In the genomic region with DNA sequence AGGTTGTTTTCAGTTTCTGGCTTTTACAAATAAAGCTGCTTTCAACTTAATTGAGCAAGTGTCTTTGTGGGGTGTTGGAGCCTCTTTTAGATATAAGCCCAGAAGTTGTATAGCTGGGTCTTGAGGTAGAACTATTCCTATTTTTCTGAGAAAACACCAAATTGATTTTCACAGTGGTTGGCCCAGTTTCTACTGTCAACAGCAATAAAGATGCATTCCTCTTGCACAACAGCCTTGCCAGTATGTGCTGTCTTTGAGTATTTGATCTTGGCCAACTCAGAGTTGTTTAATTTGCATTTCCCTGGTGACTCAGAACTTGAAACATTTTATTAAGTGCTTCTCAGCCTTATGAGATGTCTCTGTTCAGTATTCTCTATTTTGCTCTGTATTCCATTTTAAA, we compare ENCODE assay signal across 23 mouse cellular contexts. TPM values are rescaled to one million over a fixed set of nuclear protein-coding genes. Genes with fewer than 3 reads are reported as not detected.
"Had no signal": no experiment of that assay in that cellular context is flagged by ENCODE, and none has a peak within 500 bp of the region (broad histone marks: within the 10 kb centered on the region; RNA-seq: fewer than 3 reads in every experiment).

No protein-coding gene starts in this region.

- H3K4me3 ChIP-seq: liver, embryonic 15.5 days; lung, embryonic 15.5 days; megakaryocyte, embryonic 14.5 days; midbrain, embryonic 12.5 days; neural tube, embryonic 12.5 days had no signal

- H3K4me2 ChIP-seq: liver, embryonic 15.5 days; lung, embryonic 15.5 days; midbrain, embryonic 12.5 days; neural tube, embryonic 12.5 days had no signal

- H3K9me3 ChIP-seq: liver, embryonic 15.5 days; lung, embryonic 15.5 days; neural tube, embryonic 12.5 days had no signal

- H3K9ac ChIP-seq: liver, embryonic 15.5 days; liver, postnatal 0 days; lung, embryonic 15.5 days; midbrain, embryonic 12.5 days; neural tube, embryonic 12.5 days had no signal

- H3K27me3 ChIP-seq: liver, embryonic 15.5 days; lung, embryonic 15.5 days; megakaryocyte, embryonic 14.5 days; midbrain, embryonic 12.5 days; neural tube, embryonic 12.5 days had no signal

- H3K36me3 ChIP-seq: liver, embryonic 15.5 days; lung, embryonic 15.5 days; midbrain, embryonic 12.5 days; neural tube, embryonic 12.5 days had no signal

- ATAC-seq: liver, postnatal 0 days had no signal

- DNase-seq: liver, postnatal 0 days; lung, adult 2 months; lung, postnatal 14 days; lung, postnatal 36 days; midbrain, embryonic 14.5 days; right cerebral cortex, postnatal 25 days; right cerebral cortex, postnatal 4 days; spleen, adult 18-20 months; thymus, adult 2 months; thymus, postnatal 25 days; thymus, postnatal 4 days had no signal

- H3K4me1 ChIP-seq: liver, embryonic 15.5 days; lung, embryonic 15.5 days; megakaryocyte, embryonic 14.5 days; midbrain, embryonic 12.5 days; neural tube, embryonic 12.5 days had no signal

- H3K27ac ChIP-seq: liver, embryonic 15.5 days; lung, embryonic 15.5 days; macrophage; midbrain, embryonic 12.5 days; neural tube, embryonic 12.5 days had no signal

RNA-seq across cellular contexts. Expression of a gene that starts 10.7 kb away (rescaled TPM):
- polyA plus RNA-seq: liver, embryonic 15.5 days; liver, postnatal 0 days; lung, adult 2 months; lung, embryonic 15.5 days; macrophage; midbrain, embryonic 12.5 days; midbrain, embryonic 14.5 days; midbrain, postnatal 0 days; neural tube, embryonic 12.5 days; neural tube, embryonic 14.5 days; small intestine, adult 2 months; stomach, embryonic 14.5 days; stomach, embryonic 16.5 days; thymus, adult 2 months; urinary bladder, adult 2 months had no signal

RNA-seq across cellular contexts. Expression of a gene that starts 22.5 kb away (rescaled TPM):
- polyA plus RNA-seq: liver, embryonic 15.5 days; liver, postnatal 0 days; lung, adult 2 months; lung, embryonic 15.5 days; macrophage; midbrain, embryonic 12.5 days; midbrain, embryonic 14.5 days; midbrain, postnatal 0 days; neural tube, embryonic 12.5 days; neural tube, embryonic 14.5 days; small intestine, adult 2 months; stomach, embryonic 14.5 days; stomach, embryonic 16.5 days; thymus, adult 2 months; urinary bladder, adult 2 months had no signal
